Mouse (Mus musculus): ENCODE data around the gene Lpcat1. TPM values are rescaled to one million over a fixed set of nuclear protein-coding genes. Genes with fewer than 3 reads are reported as not detected.

Lpcat1 gene
- total and polyA plus RNA-seq, 2 experiments from 2014 or later = 86.2 to 225 TPM

DNA sequence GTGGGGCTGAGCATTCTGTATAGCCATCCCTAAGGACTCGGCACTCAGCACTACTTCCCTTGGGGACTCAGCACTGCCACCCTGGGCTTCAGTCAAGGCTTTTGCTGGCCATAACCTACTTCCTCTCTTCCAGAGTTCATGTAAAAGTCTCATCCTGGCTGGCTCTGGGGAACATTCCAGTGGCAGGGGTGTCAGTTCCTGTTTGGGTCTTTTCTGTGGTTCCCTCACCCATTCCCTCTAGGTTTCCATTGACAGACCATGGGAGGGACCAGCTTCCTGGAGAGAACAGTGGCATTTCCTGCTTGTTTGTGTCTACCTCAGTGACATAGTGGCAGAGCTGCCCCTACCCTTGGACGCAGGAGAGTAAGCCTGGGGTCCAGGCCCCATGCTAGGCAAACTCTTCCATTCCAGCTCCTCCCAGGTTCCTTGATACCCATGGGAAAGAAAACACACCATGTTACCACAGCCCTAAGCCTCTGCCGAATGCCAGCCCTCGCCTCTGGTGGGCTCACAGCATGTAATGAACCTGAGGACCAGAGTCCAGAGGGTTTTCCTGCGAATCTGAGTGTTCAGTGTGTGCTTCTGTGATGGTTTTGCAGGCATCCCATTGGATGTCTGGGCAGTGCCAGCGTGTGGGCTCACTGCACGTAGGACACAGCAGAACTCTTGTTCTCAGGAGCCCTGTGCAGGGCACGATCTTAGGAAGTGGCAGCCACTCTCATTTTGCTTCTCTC lies 42.0 kb downstream of the Lpcat1 start:
- peaks cover 40% of the 10 kb centered on the region for H3K36me3 ChIP-seq (ENCODE audit: insufficient read depth, low read length)
- no peak overlapping the region for H3K9ac ChIP-seq (replicated peaks; ENCODE audit: low read length, poor library complexity, severe bottlenecking)
- no peak for DNase-seq (ENCODE audit: low spot score)
- no peak for ATAC-seq (ENCODE audit: low FRiP score)
- no peak overlapping the region for H3K4me2 ChIP-seq (ENCODE audit: low read depth, low read length, poor library complexity, severe bottlenecking)
- WGBS = 88% methylated on average over 8 of the region's 8 CpGs
- no peaks in the 10 kb centered on the region for H3K4me1 ChIP-seq (ENCODE audit: insufficient read depth, low read length)
- no peak for TF ChIP-seq CTCF (IDR thresholded peaks at IDR 0.05)
- no peak overlapping the region for H3K4me3 ChIP-seq (ENCODE audit: low read depth, low read length)
- H3K27me3 ChIP-seq (ENCODE audit: insufficient read depth, low read length) = no peaks in the 10 kb centered on the region
- H3K9me3 ChIP-seq (ENCODE audit: low read length) = no peaks in the 10 kb centered on the region
- no peak overlapping the region for H3K27ac ChIP-seq (ENCODE audit: low read depth, low read length)

DNA sequence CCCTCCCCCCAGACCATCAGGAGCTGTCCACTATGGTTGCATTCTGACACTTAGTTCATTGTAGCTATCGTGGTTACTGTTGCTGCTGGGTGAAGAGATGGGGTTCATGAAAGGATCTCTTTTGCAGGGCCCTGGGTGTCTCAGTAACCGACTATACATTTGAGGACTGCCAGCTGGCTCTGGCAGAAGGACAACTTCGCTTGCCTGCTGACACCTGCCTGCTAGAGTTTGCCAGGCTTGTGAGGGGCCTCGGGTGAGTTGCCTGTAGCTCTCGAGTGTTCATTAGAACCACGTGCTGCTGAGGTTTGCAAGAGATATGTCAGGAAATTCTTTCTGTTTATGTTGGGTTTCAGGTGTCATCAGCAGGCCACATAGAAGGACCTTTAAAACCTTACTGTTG lies 42.9 kb downstream of the Lpcat1 start:
- H3K36me3 ChIP-seq (ENCODE audit: insufficient read depth, low read length) = peaks cover 49% of the 10 kb centered on the region
- H3K27me3 ChIP-seq (ENCODE audit: insufficient read depth, low read length) = no peaks in the 10 kb centered on the region
- H3K4me1 ChIP-seq (ENCODE audit: insufficient read depth, low read length) = no peaks in the 10 kb centered on the region
- H3K9ac ChIP-seq (replicated peaks; ENCODE audit: low read length, poor library complexity, severe bottlenecking) = no peak overlapping the region
- ATAC-seq (ENCODE audit: low FRiP score) (no peak), DNase-seq (ENCODE audit: low spot score) (peak; percentile 42)
- H3K4me2 ChIP-seq (ENCODE audit: low read depth, low read length, poor library complexity, severe bottlenecking) = no peak overlapping the region
- 75% methylated on average over 6 of the region's 6 CpGs for WGBS
- H3K9me3 ChIP-seq (ENCODE audit: low read length) = no peaks in the 10 kb centered on the region
- no peak overlapping the region for H3K4me3 ChIP-seq (ENCODE audit: low read depth, low read length)
- no peak for TF ChIP-seq CTCF (IDR thresholded peaks at IDR 0.05)
- H3K27ac ChIP-seq (ENCODE audit: low read depth, low read length) = no peak overlapping the region

DNA sequence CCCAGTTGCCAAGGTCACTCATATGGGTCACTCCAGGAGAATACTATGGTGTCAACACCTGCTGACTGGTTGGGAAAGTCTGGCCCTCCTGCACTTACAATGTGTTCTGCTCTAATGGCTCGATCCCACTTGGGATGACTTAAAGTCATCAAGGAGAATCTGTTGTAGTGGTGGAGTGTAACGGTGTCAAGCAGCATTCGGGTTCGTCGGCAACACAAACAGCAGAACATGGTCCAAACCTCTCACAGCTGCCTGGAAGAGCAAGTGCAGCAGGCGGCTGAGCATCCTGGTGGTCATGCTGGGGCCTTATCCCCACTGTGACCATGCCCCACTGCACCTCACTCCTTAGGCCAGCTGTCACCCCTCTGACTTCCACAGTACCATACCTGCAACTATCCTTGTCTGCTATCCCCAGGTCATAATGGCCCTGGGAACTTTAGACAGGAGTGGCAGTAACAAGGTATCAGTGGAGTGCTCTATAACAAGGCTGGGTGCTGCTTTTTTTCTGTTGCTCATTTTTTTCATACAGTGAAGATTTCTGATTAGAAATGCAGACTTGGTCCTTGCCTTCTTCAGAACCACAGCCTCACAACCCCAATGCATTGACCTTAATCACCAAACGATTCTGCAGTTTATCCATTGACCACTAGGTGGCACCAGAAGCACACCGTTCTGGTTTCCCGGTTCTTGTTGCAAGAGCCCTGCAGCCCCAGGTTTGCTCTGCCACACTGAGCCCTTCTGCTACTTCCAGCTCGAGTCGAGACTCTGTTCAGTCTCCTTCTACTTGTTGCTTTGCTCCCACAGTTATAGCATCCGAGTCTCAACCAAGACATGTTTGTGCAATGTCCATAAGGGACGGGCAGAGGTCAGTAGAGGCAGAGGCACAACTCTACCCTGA lies 46.0 kb downstream of the Lpcat1 start:
- H3K4me1 ChIP-seq (ENCODE audit: insufficient read depth, low read length) = no peaks in the 10 kb centered on the region
- ATAC-seq (ENCODE audit: low FRiP score) (peak; percentile 62), DNase-seq (ENCODE audit: low spot score) (peak; percentile 91)
- no peak overlapping the region for H3K27ac ChIP-seq (ENCODE audit: low read depth, low read length)
- 58% methylated on average over 13 of the region's 13 CpGs for WGBS
- no peak overlapping the region for H3K4me2 ChIP-seq (ENCODE audit: low read depth, low read length, poor library complexity, severe bottlenecking)
- H3K9me3 ChIP-seq (ENCODE audit: low read length) = no peaks in the 10 kb centered on the region
- peak; percentile 96 for TF ChIP-seq CTCF (IDR thresholded peaks at IDR 0.05)
- H3K4me3 ChIP-seq (ENCODE audit: low read depth, low read length) = no peak overlapping the region
- H3K27me3 ChIP-seq (ENCODE audit: insufficient read depth, low read length) = no peaks in the 10 kb centered on the region
- H3K9ac ChIP-seq (replicated peaks; ENCODE audit: low read length, poor library complexity, severe bottlenecking) = no peak overlapping the region
- H3K36me3 ChIP-seq (ENCODE audit: insufficient read depth, low read length) = peaks cover 50% of the 10 kb centered on the region

DNA sequence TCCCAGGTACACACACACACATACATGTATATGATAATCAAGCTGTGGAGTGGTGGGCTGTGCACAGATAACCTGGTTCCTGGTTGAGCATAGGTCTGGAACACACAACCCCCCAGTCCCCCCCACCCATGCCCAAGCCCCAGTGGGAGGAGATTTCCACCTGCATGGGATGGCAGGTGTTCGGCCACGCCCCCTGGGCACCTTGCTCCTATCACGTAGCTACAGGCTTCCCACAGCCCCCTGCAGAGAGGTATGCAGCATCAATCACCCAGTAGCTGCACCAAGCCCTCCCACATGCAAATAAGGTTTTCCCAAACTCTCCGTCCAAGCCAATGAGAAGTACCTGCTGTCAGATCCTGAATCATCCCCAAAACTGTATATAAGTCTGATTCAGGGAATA lies 49.9 kb downstream of the Lpcat1 start:
- Histone ChIP-seq H3K9me3 (ENCODE audit: low read length) (no peaks in the 10 kb centered on the region), H3K27ac (ENCODE audit: low read depth, low read length) (no peak overlapping the region), H3K9ac (replicated peaks; ENCODE audit: low read length, poor library complexity, severe bottlenecking) (no peak overlapping the region), H3K4me2 (ENCODE audit: low read depth, low read length, poor library complexity, severe bottlenecking) (no peak overlapping the region), H3K27me3 (ENCODE audit: insufficient read depth, low read length) (no peaks in the 10 kb centered on the region), H3K36me3 (ENCODE audit: insufficient read depth, low read length) (peaks cover 28% of the 10 kb centered on the region), H3K4me3 (ENCODE audit: low read depth, low read length) (no peak overlapping the region), H3K4me1 (ENCODE audit: insufficient read depth, low read length) (no peaks in the 10 kb centered on the region)
- TF ChIP-seq CTCF (IDR thresholded peaks at IDR 0.05) = no peak
- WGBS = 77% methylated on average over 4 of the region's 4 CpGs
- ATAC-seq (ENCODE audit: low FRiP score) (no peak), DNase-seq (ENCODE audit: low spot score) (no peak)

DNA sequence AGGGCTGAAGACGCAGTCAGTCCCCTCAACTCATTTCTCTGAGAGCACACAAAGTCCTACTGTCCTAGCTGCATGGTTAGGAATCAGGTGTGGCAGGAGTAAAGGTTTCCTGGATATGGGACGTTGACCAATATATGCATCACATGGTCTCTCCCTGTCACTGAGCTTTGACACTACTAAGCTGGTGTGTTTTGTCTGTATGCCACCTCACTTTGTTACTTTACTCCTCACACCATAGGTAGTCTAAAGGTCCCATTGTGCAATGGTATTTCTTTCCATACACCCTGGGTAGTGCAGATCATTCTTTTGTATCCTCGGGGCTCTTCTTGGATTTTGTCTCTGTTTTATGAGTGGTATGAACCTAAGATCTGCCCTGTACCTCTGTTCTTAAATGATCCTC lies 66.7 kb downstream of the Lpcat1 start:
- Histone ChIP-seq H3K36me3 (ENCODE audit: insufficient read depth, low read length) (no peaks in the 10 kb centered on the region), H3K4me3 (ENCODE audit: low read depth, low read length) (no peak overlapping the region), H3K27me3 (ENCODE audit: insufficient read depth, low read length) (peaks cover 36% of the 10 kb centered on the region), H3K4me1 (ENCODE audit: insufficient read depth, low read length) (peaks cover 9% of the 10 kb centered on the region; the same call in 1 of the 2 replicates), H3K4me2 (ENCODE audit: low read depth, low read length, poor library complexity, severe bottlenecking) (no peak overlapping the region), H3K9me3 (ENCODE audit: low read length) (no peaks in the 10 kb centered on the region), H3K9ac (replicated peaks; ENCODE audit: low read length, poor library complexity, severe bottlenecking) (no peak overlapping the region), H3K27ac (ENCODE audit: low read depth, low read length) (no peak overlapping the region)
- no peak for TF ChIP-seq CTCF (IDR thresholded peaks at IDR 0.05)
- DNase-seq (ENCODE audit: low spot score) (no peak), ATAC-seq (ENCODE audit: low FRiP score) (no peak)
- 88% methylated on average over 3 of the region's 3 CpGs for WGBS

DNA sequence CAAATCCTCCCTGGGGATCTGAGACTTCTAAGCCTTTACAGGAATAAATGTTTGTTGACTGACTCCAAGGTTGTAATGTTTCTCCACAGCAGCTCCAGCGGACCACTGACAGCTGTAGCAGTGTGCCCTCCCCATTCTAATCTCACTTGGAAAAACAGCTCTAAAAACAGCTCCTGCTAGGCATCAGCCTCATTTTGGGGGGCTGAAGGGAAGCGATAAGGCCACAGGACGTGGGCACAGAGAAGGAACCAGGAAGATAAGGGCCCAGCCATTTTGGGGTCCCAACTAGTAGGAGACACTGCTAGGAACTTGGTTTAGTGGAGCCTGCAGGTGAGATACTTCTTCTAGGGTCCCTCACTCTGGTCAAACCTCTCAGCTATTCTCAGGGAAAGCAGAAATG lies 68.3 kb downstream of the Lpcat1 start:
- no peak for ATAC-seq (ENCODE audit: low FRiP score)
- Histone ChIP-seq H3K27me3 (ENCODE audit: insufficient read depth, low read length) (peaks cover 37% of the 10 kb centered on the region), H3K4me2 (ENCODE audit: low read depth, low read length, poor library complexity, severe bottlenecking) (no peak overlapping the region), H3K9me3 (ENCODE audit: low read length) (no peaks in the 10 kb centered on the region), H3K27ac (ENCODE audit: low read depth, low read length) (no peak overlapping the region), H3K36me3 (ENCODE audit: insufficient read depth, low read length) (no peaks in the 10 kb centered on the region), H3K9ac (replicated peaks; ENCODE audit: low read length, poor library complexity, severe bottlenecking) (no peak overlapping the region), H3K4me1 (ENCODE audit: insufficient read depth, low read length) (peaks cover 9% of the 10 kb centered on the region; the same call in 1 of the 2 replicates), H3K4me3 (ENCODE audit: low read depth, low read length) (no peak overlapping the region)
- DNase-seq (ENCODE audit: low spot score) = no peak
- 57% methylated on average over 3 of the region's 3 CpGs for WGBS
- no peak for TF ChIP-seq CTCF (IDR thresholded peaks at IDR 0.05)
